Mouse (Mus musculus) right cerebral cortex, adult 2 months (tissue): Measurements from ENCODE around the gene Tmem108.

Source experiments
- DNase-seq, 2 experiments: peaks; one replicate each; pipeline ENCODE4 v3.0.0; 2021 to 2022; ENCODE audit warnings: low spot score in 2 of 2

The Tmem108 gene

GRCm38 (mm10) chr9:103549178-103549577 lies 212.5 kb downstream of the Tmem108 start:
- DNase-seq: peak; percentile 64 to 67

- no peak for DNase-seq
Observed at GRCm38 (mm10) chr9:103548606-103549005, 213.0 kb downstream of the Tmem108 start.

GRCm38 (mm10) chr9:103546695-103547645 lies 214.7 kb downstream of the Tmem108 start:
- DNase-seq: no peak

GRCm38 (mm10) chr9:103545729-103546128 lies 215.9 kb downstream of the Tmem108 start:
- no peak for DNase-seq

GRCm38 (mm10) chr9:103545271-103545670 lies 216.4 kb downstream of the Tmem108 start:
- no peak for DNase-seq

GRCm38 (mm10) chr9:103544599-103544998 lies 217.0 kb downstream of the Tmem108 start:
- DNase-seq: no peak

- no peak for DNase-seq
Observed at GRCm38 (mm10) chr9:103540518-103540917, 221.1 kb downstream of the Tmem108 start.

GRCm38 (mm10) chr9:103538047-103538816 lies 223.4 kb downstream of the Tmem108 start:
- no peak for DNase-seq

GRCm38 (mm10) chr9:103536059-103536634 lies 225.5 kb downstream of the Tmem108 start:
- DNase-seq: no peak

GRCm38 (mm10) chr9:103525041-103525537 lies 236.5 kb downstream of the Tmem108 start:
- no peak for DNase-seq

- no peak for DNase-seq
Observed at GRCm38 (mm10) chr9:103524600-103524999, 237.0 kb downstream of the Tmem108 start.

- DNase-seq: no peak
Observed at GRCm38 (mm10) chr9:103523742-103524403, 237.8 kb downstream of the Tmem108 start.

GRCm38 (mm10) chr9:103523008-103523407 lies 238.6 kb downstream of the Tmem108 start:
- DNase-seq: no peak

GRCm38 (mm10) chr9:103513884-103514283 lies 247.8 kb downstream of the Tmem108 start:
- no peak for DNase-seq

- DNase-seq: no peak
Observed at GRCm38 (mm10) chr9:103512257-103512656, 249.4 kb downstream of the Tmem108 start.

GRCm38 (mm10) chr9:103506968-103507584 lies 254.6 kb downstream of the Tmem108 start:
- no peak for DNase-seq

- DNase-seq: no peak
Observed at GRCm38 (mm10) chr9:103505067-103505466, 256.6 kb downstream of the Tmem108 start.

- no peak for DNase-seq
Observed at GRCm38 (mm10) chr9:103504646-103505045, 257.0 kb downstream of the Tmem108 start.

GRCm38 (mm10) chr9:103503586-103504298 lies 257.9 kb downstream of the Tmem108 start:
- DNase-seq: no peak

- no peak for DNase-seq
Observed at GRCm38 (mm10) chr9:103502655-103503054, 259.0 kb downstream of the Tmem108 start.
